Mouse (Mus musculus): ENCODE measurements around the gene Nfia. TPM values are rescaled to one million over a fixed set of nuclear protein-coding genes. Genes with fewer than 3 reads are reported as not detected.

Nfia gene
- polyA plus RNA-seq, 1 experiment from 2014 or later, result 15.9 TPM

DNA sequence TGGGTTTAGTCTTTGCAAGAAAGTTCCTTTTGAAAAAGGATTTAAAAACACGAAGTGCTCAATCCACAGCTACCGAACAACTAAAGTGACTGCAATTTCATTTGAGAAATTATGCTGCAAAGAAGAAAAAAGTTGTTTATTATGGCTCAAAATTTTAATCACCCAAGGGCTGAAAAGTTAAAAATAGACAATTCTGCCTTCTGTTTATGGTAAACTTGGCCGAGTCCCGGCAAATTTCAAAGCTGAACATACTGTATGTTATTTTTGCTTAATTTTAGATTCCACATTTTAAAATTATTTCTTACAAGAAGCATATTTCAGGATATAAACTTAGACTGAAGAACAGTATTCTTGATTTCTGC lies 59.7 kb downstream of the Nfia start:
- no peak overlapping the region for H3K9ac ChIP-seq (ENCODE audit: low read depth, low read length)
- H3K27me3 ChIP-seq (replicated peaks; ENCODE audit: control insufficient read depth, insufficient read depth, low read length), result no peaks in the 10 kb centered on the region
- H3K4me2 ChIP-seq (replicated peaks; ENCODE audit: low read depth), result no peak overlapping the region
- no peaks in the 10 kb centered on the region for H3K4me1 ChIP-seq (replicated peaks; ENCODE audit: control insufficient read depth, insufficient read depth, low read length)
- no peak for ATAC-seq
- no peak overlapping the region for H3K27ac ChIP-seq (ENCODE audit: low read depth, low read length)
- H3K4me3 ChIP-seq (ENCODE audit: low read depth, low read length), result no peak overlapping the region
- 83% methylated on average over 4 of the region's 4 CpGs for WGBS
- no peak for TF ChIP-seq CTCF (IDR thresholded peaks at IDR 0.05; ENCODE audit: low read depth)
- no peaks in the 10 kb centered on the region for H3K36me3 ChIP-seq (ENCODE audit: control insufficient read depth, insufficient read depth)
- no peaks in the 10 kb centered on the region for H3K9me3 ChIP-seq (ENCODE audit: control insufficient read depth)

DNA sequence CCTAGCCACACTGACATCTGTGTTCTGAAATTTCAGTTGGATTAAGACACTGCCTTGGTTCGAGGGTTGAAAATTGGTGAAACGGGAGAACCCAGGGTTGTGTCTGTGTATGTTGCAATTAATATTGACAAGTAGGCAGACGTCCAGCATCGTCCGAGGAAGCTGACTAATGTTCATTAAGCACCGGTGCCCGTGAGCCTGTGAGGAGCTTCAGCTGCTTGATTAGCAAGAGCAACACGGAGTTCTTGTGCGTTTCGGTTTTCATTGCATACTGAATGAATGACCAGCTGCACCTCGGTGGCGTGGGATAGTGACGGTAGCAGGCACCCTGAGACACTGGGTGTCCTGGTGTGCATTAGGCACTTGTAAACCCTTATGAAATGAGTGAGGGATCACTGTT lies 64.3 kb downstream of the Nfia start:
- H3K27me3 ChIP-seq (replicated peaks; ENCODE audit: control insufficient read depth, insufficient read depth, low read length), result no peaks in the 10 kb centered on the region
- no peak overlapping the region for H3K9ac ChIP-seq (ENCODE audit: low read depth, low read length)
- no peak for ATAC-seq
- H3K36me3 ChIP-seq (ENCODE audit: control insufficient read depth, insufficient read depth), result no peaks in the 10 kb centered on the region
- no peak overlapping the region for H3K27ac ChIP-seq (ENCODE audit: low read depth, low read length)
- peaks cover 9% of the 10 kb centered on the region; the same call in 1 of the 2 replicates for H3K4me1 ChIP-seq (replicated peaks; ENCODE audit: control insufficient read depth, insufficient read depth, low read length)
- 63% methylated on average over 13 of the region's 13 CpGs for WGBS
- H3K9me3 ChIP-seq (ENCODE audit: control insufficient read depth), result no peaks in the 10 kb centered on the region
- H3K4me3 ChIP-seq (ENCODE audit: low read depth, low read length), result no peak overlapping the region
- H3K4me2 ChIP-seq (replicated peaks; ENCODE audit: low read depth), result no peak overlapping the region
- TF ChIP-seq CTCF (IDR thresholded peaks at IDR 0.05; ENCODE audit: low read depth), result no peak

DNA sequence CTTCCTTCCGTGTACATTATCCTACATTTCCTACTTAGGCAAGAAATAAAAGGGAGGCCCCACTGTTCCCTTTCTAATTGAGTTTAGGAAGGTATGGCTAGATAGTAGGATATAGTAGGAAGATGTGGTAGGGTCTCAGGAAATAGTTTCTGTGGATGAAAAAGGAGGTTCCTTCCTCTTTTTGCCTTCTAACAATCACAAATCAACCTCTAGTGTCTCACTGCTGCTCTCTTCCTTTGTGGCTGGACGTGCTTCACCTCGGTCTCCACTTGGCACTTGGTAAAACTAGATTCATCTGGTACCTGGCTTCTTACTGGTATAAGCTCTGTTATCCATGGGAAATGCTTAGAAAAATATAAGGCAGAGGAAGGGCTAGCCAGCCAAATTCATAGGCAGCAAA lies 65.2 kb downstream of the Nfia start:
- H3K9me3 ChIP-seq (ENCODE audit: control insufficient read depth), result no peaks in the 10 kb centered on the region
- no peak for ATAC-seq
- no peak overlapping the region for H3K27ac ChIP-seq (ENCODE audit: low read depth, low read length)
- no peak overlapping the region for H3K4me2 ChIP-seq (replicated peaks; ENCODE audit: low read depth)
- peaks cover 9% of the 10 kb centered on the region; the same call in 1 of the 2 replicates for H3K4me1 ChIP-seq (replicated peaks; ENCODE audit: control insufficient read depth, insufficient read depth, low read length)
- H3K27me3 ChIP-seq (replicated peaks; ENCODE audit: control insufficient read depth, insufficient read depth, low read length), result no peaks in the 10 kb centered on the region
- H3K4me3 ChIP-seq (ENCODE audit: low read depth, low read length), result no peak overlapping the region
- H3K9ac ChIP-seq (ENCODE audit: low read depth, low read length), result no peak overlapping the region
- no peaks in the 10 kb centered on the region for H3K36me3 ChIP-seq (ENCODE audit: control insufficient read depth, insufficient read depth)
- TF ChIP-seq CTCF (IDR thresholded peaks at IDR 0.05; ENCODE audit: low read depth), result no peak
- WGBS, result 78% methylated on average over 3 of the region's 3 CpGs

DNA sequence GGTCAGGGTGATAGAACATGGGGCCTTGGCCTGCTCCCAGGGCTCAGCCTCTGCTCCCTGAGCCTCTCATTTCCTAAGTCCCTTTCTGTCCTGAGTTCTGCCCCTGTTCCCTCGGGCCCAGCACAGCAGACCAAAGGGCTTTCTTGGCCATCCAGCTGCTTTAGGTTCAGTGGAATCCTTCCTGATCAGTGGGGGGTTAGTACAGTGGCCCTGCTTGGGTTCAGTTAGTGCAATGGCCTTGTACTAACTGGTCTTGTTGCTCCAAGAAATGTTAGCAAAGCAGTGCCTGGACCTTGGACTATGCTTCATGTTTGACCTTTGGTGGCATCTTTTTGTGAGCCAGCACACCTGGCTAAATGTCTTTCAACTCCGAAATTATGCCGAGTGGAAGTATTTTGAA lies 66.1 kb downstream of the Nfia start:
- ATAC-seq, result no peak
- Histone ChIP-seq H3K4me1 (replicated peaks; ENCODE audit: control insufficient read depth, insufficient read depth, low read length) (peaks cover 9% of the 10 kb centered on the region; the same call in 1 of the 2 replicates), H3K27ac (ENCODE audit: low read depth, low read length) (no peak overlapping the region), H3K9me3 (ENCODE audit: control insufficient read depth) (no peaks in the 10 kb centered on the region), H3K4me3 (ENCODE audit: low read depth, low read length) (no peak overlapping the region), H3K4me2 (replicated peaks; ENCODE audit: low read depth) (no peak overlapping the region), H3K36me3 (ENCODE audit: control insufficient read depth, insufficient read depth) (no peaks in the 10 kb centered on the region), H3K9ac (ENCODE audit: low read depth, low read length) (no peak overlapping the region), H3K27me3 (replicated peaks; ENCODE audit: control insufficient read depth, insufficient read depth, low read length) (no peaks in the 10 kb centered on the region)
- 64% methylated on average over 3 of the region's 3 CpGs for WGBS
- TF ChIP-seq CTCF (IDR thresholded peaks at IDR 0.05; ENCODE audit: low read depth), result no peak

- Histone ChIP-seq H3K9me3 (ENCODE audit: control insufficient read depth) (no peaks in the 10 kb centered on the region), H3K36me3 (ENCODE audit: control insufficient read depth, insufficient read depth) (no peaks in the 10 kb centered on the region), H3K27ac (ENCODE audit: low read depth, low read length) (no peak overlapping the region), H3K27me3 (replicated peaks; ENCODE audit: control insufficient read depth, insufficient read depth, low read length) (no peaks in the 10 kb centered on the region), H3K4me2 (replicated peaks; ENCODE audit: low read depth) (no peak overlapping the region; the same call in 1 of the 2 replicates), H3K9ac (ENCODE audit: low read depth, low read length) (no peak overlapping the region), H3K4me3 (ENCODE audit: low read depth, low read length) (no peak overlapping the region), H3K4me1 (replicated peaks; ENCODE audit: control insufficient read depth, insufficient read depth, low read length) (peaks cover 9% of the 10 kb centered on the region; the same call in 1 of the 2 replicates)
- no peak for TF ChIP-seq CTCF (IDR thresholded peaks at IDR 0.05; ENCODE audit: low read depth)
- 36% methylated on average over 7 of the region's 7 CpGs for WGBS
- ATAC-seq, result no peak
Measured at GRCm38 (mm10) chr4:97839406-97840101, 67.0 kb downstream of the Nfia start.

DNA sequence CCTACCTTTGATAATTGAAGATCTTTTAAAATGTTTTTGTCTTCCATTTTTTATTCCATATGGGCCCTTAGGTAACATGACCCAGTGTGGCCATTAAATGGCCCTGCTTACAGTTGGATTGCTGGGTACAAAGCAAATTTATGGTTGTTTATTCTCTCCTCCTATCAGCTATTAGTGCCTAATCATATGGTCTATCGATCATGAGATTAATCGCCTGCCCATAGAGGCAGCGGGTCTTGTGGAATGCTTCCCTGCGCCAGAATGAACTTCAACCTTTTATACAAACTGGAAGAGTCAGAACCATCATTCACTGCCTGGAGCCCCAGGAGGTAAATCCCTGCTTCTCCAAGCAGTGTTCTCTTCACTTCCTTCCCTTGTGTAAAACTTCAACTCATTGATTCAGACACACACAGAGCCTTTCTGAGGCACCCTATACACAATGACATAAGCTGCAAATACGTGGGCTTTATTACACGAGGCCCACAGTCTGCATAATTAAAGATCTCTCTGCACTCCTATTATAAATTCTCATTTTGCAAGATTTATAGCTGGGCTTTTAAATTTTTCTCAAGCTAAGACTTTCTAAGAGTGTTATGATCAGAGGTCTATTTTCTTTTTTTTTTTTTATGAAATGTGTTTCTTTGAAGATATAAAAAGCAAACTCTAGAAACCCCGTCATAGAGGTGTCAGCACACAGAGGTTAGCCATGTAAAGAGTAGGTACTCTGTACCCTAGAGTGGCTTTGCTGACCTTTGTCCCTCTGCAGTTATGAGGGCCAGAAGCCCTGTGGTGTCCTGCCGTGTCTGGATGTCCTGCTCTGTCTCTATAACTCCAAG lies 67.9 kb downstream of the Nfia start:
- Histone ChIP-seq H3K36me3 (ENCODE audit: control insufficient read depth, insufficient read depth) (no peaks in the 10 kb centered on the region), H3K4me2 (replicated peaks; ENCODE audit: low read depth) (no peak overlapping the region), H3K9ac (ENCODE audit: low read depth, low read length) (no peak overlapping the region), H3K9me3 (ENCODE audit: control insufficient read depth) (no peaks in the 10 kb centered on the region), H3K4me3 (ENCODE audit: low read depth, low read length) (no peak overlapping the region), H3K27ac (ENCODE audit: low read depth, low read length) (no peak overlapping the region), H3K27me3 (replicated peaks; ENCODE audit: control insufficient read depth, insufficient read depth, low read length) (no peaks in the 10 kb centered on the region), H3K4me1 (replicated peaks; ENCODE audit: control insufficient read depth, insufficient read depth, low read length) (peaks cover 9% of the 10 kb centered on the region; the same call in 1 of the 2 replicates)
- 47% methylated on average over 8 of the region's 8 CpGs for WGBS
- ATAC-seq, result peak; percentile 83
- TF ChIP-seq CTCF (IDR thresholded peaks at IDR 0.05; ENCODE audit: low read depth), result no peak

Measured in intestine, postnatal 0 days (tissue).